16 mouse cellular contexts compared by ENCODE assay signal in genomic region chr17:67323777-67324498, GRCm38 (mm10). TPM values are rescaled to one million over a fixed set of nuclear protein-coding genes. Genes with fewer than 3 reads are reported as not detected.
DNase-seq lines count a peak whose midpoint lies in the region; ATAC-seq lines count a peak whose summit lies in the region.
"Had no signal": no experiment of that assay in that cellular context is flagged by ENCODE, and none has a peak within 500 bp of the region (broad histone marks: within the 10 kb centered on the region; RNA-seq: fewer than 3 reads in every experiment).

No protein-coding gene starts in this region.

- H3K9ac ChIP-seq in embryonic facial prominence, embryonic 14.5 days (ENCODE audit: low read depth, low read length), result no peak overlapping the region
- no peak overlapping the region for H3K9ac ChIP-seq in hindbrain, embryonic 15.5 days
- H3K9ac ChIP-seq in midbrain, embryonic 14.5 days (replicated peaks; ENCODE audit: low read length), result no peak overlapping the region
- H3K9ac ChIP-seq: embryonic facial prominence, embryonic 12.5 days; liver, postnatal 0 days had no signal

- H3K4me3 ChIP-seq in embryonic facial prominence, embryonic 14.5 days (ENCODE audit: low read depth, low read length), result no peak overlapping the region
- H3K4me3 ChIP-seq in hindbrain, embryonic 15.5 days, result no peak overlapping the region
- H3K4me3 ChIP-seq in midbrain, embryonic 14.5 days (replicated peaks; ENCODE audit: low read depth, low read length), result no peak overlapping the region
- H3K4me3 ChIP-seq: embryonic facial prominence, embryonic 12.5 days had no signal

- peak; percentile 50; the same call in 1 of the 2 replicates for ATAC-seq in embryonic facial prominence, embryonic 14.5 days (ENCODE audit: low read depth)
- peak; percentile 80 for ATAC-seq in hindbrain, embryonic 15.5 days (ENCODE audit: low FRiP score, low read depth)
- peak; percentile 48; the same call in 1 of the 2 replicates for ATAC-seq in midbrain, embryonic 14.5 days (ENCODE audit: low FRiP score, low TSS enrichment)
- ATAC-seq: liver, postnatal 0 days had no signal

- DNase-seq in kidney, adult 11 months, result peak; percentile 14
- no peak for DNase-seq in kidney, postnatal 10 days
- DNase-seq in embryonic facial prominence, embryonic 14.5 days (ENCODE audit: low spot score), result peak; percentile 62
- DNase-seq in midbrain, embryonic 14.5 days, result peak; percentile 49
- DNase-seq in thymus, postnatal 14 days, result no peak
- no peak for DNase-seq in adrenal gland, postnatal 4 days (ENCODE audit: low spot score in 2 of 2)
- DNase-seq in urinary bladder, postnatal 4 days (ENCODE audit: low spot score in 2 of 2), result no peak
- DNase-seq: B cell, adult 2 months; cerebellum, adult 11 months; gastrocnemius, postnatal 25 days; heart, postnatal 14 days; liver, postnatal 0 days; spleen, adult 18-20 months had no signal

- no peak overlapping the region for H3K4me2 ChIP-seq in embryonic facial prominence, embryonic 14.5 days (ENCODE audit: low read depth, low read length)
- no peak overlapping the region for H3K4me2 ChIP-seq in hindbrain, embryonic 15.5 days
- H3K4me2 ChIP-seq in midbrain, embryonic 14.5 days (ENCODE audit: low read length), result no peak overlapping the region
- H3K4me2 ChIP-seq: embryonic facial prominence, embryonic 12.5 days had no signal

- H3K27ac ChIP-seq in embryonic facial prominence, embryonic 14.5 days (replicated peaks; ENCODE audit: low read depth, low read length), result no peak overlapping the region
- H3K27ac ChIP-seq in hindbrain, embryonic 15.5 days (replicated peaks), result no peak overlapping the region
- no peak overlapping the region for H3K27ac ChIP-seq in midbrain, embryonic 14.5 days (replicated peaks; ENCODE audit: low read depth, low read length)
- H3K27ac ChIP-seq: embryonic facial prominence, embryonic 12.5 days had no signal

- H3K36me3 ChIP-seq in embryonic facial prominence, embryonic 14.5 days (ENCODE audit: control insufficient read depth, insufficient read depth, low read length), result no peaks in the 10 kb centered on the region
- H3K36me3 ChIP-seq in hindbrain, embryonic 15.5 days, result no peaks in the 10 kb centered on the region
- no peaks in the 10 kb centered on the region for H3K36me3 ChIP-seq in midbrain, embryonic 14.5 days (ENCODE audit: control insufficient read depth, insufficient read depth, low read length)
- H3K36me3 ChIP-seq: embryonic facial prominence, embryonic 12.5 days had no signal

- H3K4me1 ChIP-seq in embryonic facial prominence, embryonic 14.5 days (ENCODE audit: control insufficient read depth, insufficient read depth, low read length), result peaks cover 12% of the 10 kb centered on the region
- peaks cover 28% of the 10 kb centered on the region for H3K4me1 ChIP-seq in hindbrain, embryonic 15.5 days (replicated peaks)
- H3K4me1 ChIP-seq in midbrain, embryonic 14.5 days (ENCODE audit: control insufficient read depth, insufficient read depth, low read length), result peaks cover 7% of the 10 kb centered on the region

- WGBS in embryonic facial prominence, embryonic 14.5 days, result 31% methylated on average over 11 of the region's 11 CpGs
- WGBS in hindbrain, embryonic 15.5 days, result 27% methylated on average over 11 of the region's 11 CpGs
- WGBS in midbrain, embryonic 14.5 days, result 44% methylated on average over 11 of the region's 11 CpGs

- no peaks in the 10 kb centered on the region for H3K9me3 ChIP-seq in embryonic facial prominence, embryonic 14.5 days (ENCODE audit: control insufficient read depth, low read length)
- no peaks in the 10 kb centered on the region for H3K9me3 ChIP-seq in hindbrain, embryonic 15.5 days
- H3K9me3 ChIP-seq in midbrain, embryonic 14.5 days (ENCODE audit: control insufficient read depth, low read length), result no peaks in the 10 kb centered on the region
- H3K9me3 ChIP-seq: embryonic facial prominence, embryonic 12.5 days had no signal

- no peaks in the 10 kb centered on the region for H3K27me3 ChIP-seq in embryonic facial prominence, embryonic 14.5 days (replicated peaks; ENCODE audit: control insufficient read depth, insufficient read depth, low read length)
- H3K27me3 ChIP-seq in hindbrain, embryonic 15.5 days, result no peaks in the 10 kb centered on the region
- no peaks in the 10 kb centered on the region for H3K27me3 ChIP-seq in midbrain, embryonic 14.5 days (ENCODE audit: control insufficient read depth, insufficient read depth, low read length)
- H3K27me3 ChIP-seq: embryonic facial prominence, embryonic 12.5 days had no signal

RNA-seq across cellular contexts. Expression of gene Ptprm, which starts 30.3 kb away (rescaled TPM):
- polyA plus RNA-seq in embryonic facial prominence, embryonic 14.5 days (2014; fragmentation: Nextera tagmentation; extraction: Ambion mirVana), result 20.4 and 22.3 TPM in 2 replicates
- polyA plus RNA-seq in hindbrain, embryonic 15.5 days (2015; fragmentation: Nextera tagmentation; extraction: Ambion mirVana), result 22.5 and 24.7 TPM in 2 replicates
- 18.7 and 22.8 TPM in 2 replicates for polyA plus RNA-seq in midbrain, embryonic 14.5 days (2014; fragmentation: Nextera tagmentation; extraction: Ambion mirVana)
- total RNA-seq in adrenal gland, postnatal 4 days (2021), result 10 to 100 TPM; 42.0 to 44.5 TPM
- total RNA-seq: MEL had no signal

Comparison
In these comparisons a context has a peak if more than half of its experiments do, and no peak if none do; other contexts are left out.
1. DNase-seq: peak in kidney, adult 11 months (single experiment), embryonic facial prominence, embryonic 14.5 days (single experiment) and midbrain, embryonic 14.5 days (single experiment); none in kidney, postnatal 10 days (single experiment), thymus, postnatal 14 days (single experiment), adrenal gland, postnatal 4 days (0 of 2) and urinary bladder, postnatal 4 days (0 of 2).
2. Peak in every context shown above with its lines, with median percentiles within 50 percentile points of each other: ATAC-seq.